Mouse (Mus musculus): ENCODE measurements around the gene Elfn2. TPM values are rescaled to one million over a fixed set of nuclear protein-coding genes. Genes with fewer than 3 reads are reported as not detected.

Gene Elfn2
- polyA plus RNA-seq, 1 experiment: 0.07 TPM

- H3K27me3 ChIP-seq (ENCODE audit: control insufficient read depth, insufficient read depth, insufficient read length): peaks cover 72% of the 10 kb centered on the region
- no peaks in the 10 kb centered on the region for H3K36me3 ChIP-seq (ENCODE audit: control insufficient read depth, insufficient read depth)
- TF ChIP-seq E2F4 (IDR thresholded peaks at IDR 0.05; ENCODE audit: insufficient read depth) (no peak), CEBPB (IDR thresholded peaks at IDR 0.05; ENCODE audit: insufficient read depth, poor library complexity, severe bottlenecking) (no peak), REST (IDR thresholded peaks at IDR 0.05; ENCODE audit: insufficient read depth, insufficient read length) (no peak), POLR2AphosphoS2 (IDR thresholded peaks at IDR 0.05; ENCODE audit: insufficient read length, low read depth) (no peak), MYOG (IDR thresholded peaks at IDR 0.05; ENCODE audit: control insufficient read depth in 1 of 3, insufficient read depth in 1 of 3, insufficient read length in 2 of 3, low read depth in 2 of 3) (no peak), MAX (IDR thresholded peaks at IDR 0.05; ENCODE audit: low read depth) (no peak), MYOD1 (IDR thresholded peaks at IDR 0.05; ENCODE audit: control insufficient read depth in 1 of 3, insufficient read length in 2 of 3, low read depth in 2 of 3) (no peak), USF1 (IDR thresholded peaks at IDR 0.05; ENCODE audit: low read depth) (no peak), POLR2A (IDR thresholded peaks at IDR 0.05; ENCODE audit: insufficient read length, low read depth) (no peak), TCF3 (IDR thresholded peaks at IDR 0.05; ENCODE audit: insufficient read length, low read depth) (no peak), TCF12 (IDR thresholded peaks at IDR 0.05; ENCODE audit: insufficient read depth, poor library complexity, severe bottlenecking) (no peak), SRF (IDR thresholded peaks at IDR 0.05; ENCODE audit: control insufficient read depth, insufficient read length, low read depth) (no peak)
Measured at GRCm38 (mm10) chr15:78700420-78700819, 18.2 kb downstream of the Elfn2 start.

GRCm38 (mm10) chr15:78699513-78699912, 19.1 kb downstream of the Elfn2 start:
- Histone ChIP-seq H3K4me2 (ENCODE audit: low read depth) (no peak overlapping the region), H3K36me3 (ENCODE audit: control insufficient read depth, insufficient read depth) (no peaks in the 10 kb centered on the region), H3K27me3 (ENCODE audit: control insufficient read depth, insufficient read depth, insufficient read length) (peaks cover 81% of the 10 kb centered on the region), H3ac (ENCODE audit: control insufficient read depth, insufficient read length) (no peak overlapping the region), H3K79me2 (ENCODE audit: control insufficient read depth, insufficient read depth) (no peaks in the 10 kb centered on the region), H3K4me3 (no peak overlapping the region)
- no peak for TF ChIP-seq POLR2AphosphoS2 (IDR thresholded peaks at IDR 0.05; ENCODE audit: insufficient read length, low read depth)
- TF ChIP-seq MYOD1 (IDR thresholded peaks at IDR 0.05; ENCODE audit: control insufficient read depth in 1 of 3, insufficient read length in 2 of 3, low read depth in 2 of 3): no peak
- TF ChIP-seq TCF12 (IDR thresholded peaks at IDR 0.05; ENCODE audit: insufficient read depth, poor library complexity, severe bottlenecking): no peak
- TF ChIP-seq MYOG (IDR thresholded peaks at IDR 0.05; ENCODE audit: control insufficient read depth in 1 of 3, insufficient read depth in 1 of 3, insufficient read length in 2 of 3, low read depth in 2 of 3): no peak
- TF ChIP-seq SRF (IDR thresholded peaks at IDR 0.05; ENCODE audit: control insufficient read depth, insufficient read length, low read depth): no peak
- TF ChIP-seq TCF3 (IDR thresholded peaks at IDR 0.05; ENCODE audit: insufficient read length, low read depth): no peak
- TF ChIP-seq CEBPB (IDR thresholded peaks at IDR 0.05; ENCODE audit: insufficient read depth, poor library complexity, severe bottlenecking): no peak
- no peak for TF ChIP-seq REST (IDR thresholded peaks at IDR 0.05; ENCODE audit: insufficient read depth, insufficient read length)
- TF ChIP-seq POLR2A (IDR thresholded peaks at IDR 0.05; ENCODE audit: insufficient read length, low read depth): no peak

More at GRCm38 (mm10) chr15:78700420-78700819, 18.2 kb downstream of the Elfn2 start:
- H3ac ChIP-seq (ENCODE audit: control insufficient read depth, insufficient read length): no peak overlapping the region
- H3K4me2 ChIP-seq (ENCODE audit: low read depth): no peak overlapping the region
- no peaks in the 10 kb centered on the region for H3K79me2 ChIP-seq (ENCODE audit: control insufficient read depth, insufficient read depth)
- no peak overlapping the region for H3K4me3 ChIP-seq

GRCm38 (mm10) chr15:78698491-78699135, 20.0 kb downstream of the Elfn2 start:
- TF ChIP-seq POLR2A (IDR thresholded peaks at IDR 0.05; ENCODE audit: insufficient read length, low read depth) (no peak), MAX (IDR thresholded peaks at IDR 0.05; ENCODE audit: low read depth) (no peak), MYOG (IDR thresholded peaks at IDR 0.05; ENCODE audit: control insufficient read depth in 1 of 3, insufficient read depth in 1 of 3, insufficient read length in 2 of 3, low read depth in 2 of 3) (no peak), SRF (IDR thresholded peaks at IDR 0.05; ENCODE audit: control insufficient read depth, insufficient read length, low read depth) (no peak), TCF3 (IDR thresholded peaks at IDR 0.05; ENCODE audit: insufficient read length, low read depth) (no peak), REST (IDR thresholded peaks at IDR 0.05; ENCODE audit: insufficient read depth, insufficient read length) (no peak), TCF12 (IDR thresholded peaks at IDR 0.05; ENCODE audit: insufficient read depth, poor library complexity, severe bottlenecking) (no peak), MYOD1 (IDR thresholded peaks at IDR 0.05; ENCODE audit: control insufficient read depth in 1 of 3, insufficient read length in 2 of 3, low read depth in 2 of 3) (no peak), CEBPB (IDR thresholded peaks at IDR 0.05; ENCODE audit: insufficient read depth, poor library complexity, severe bottlenecking) (no peak), USF1 (IDR thresholded peaks at IDR 0.05; ENCODE audit: low read depth) (no peak), POLR2AphosphoS2 (IDR thresholded peaks at IDR 0.05; ENCODE audit: insufficient read length, low read depth) (no peak), E2F4 (IDR thresholded peaks at IDR 0.05; ENCODE audit: insufficient read depth) (no peak)
- Histone ChIP-seq H3K4me3 (no peak overlapping the region), H3K79me2 (ENCODE audit: control insufficient read depth, insufficient read depth) (no peaks in the 10 kb centered on the region), H3K27me3 (ENCODE audit: control insufficient read depth, insufficient read depth, insufficient read length) (peaks cover 89% of the 10 kb centered on the region), H3K4me2 (ENCODE audit: low read depth) (no peak overlapping the region), H3K36me3 (ENCODE audit: control insufficient read depth, insufficient read depth) (no peaks in the 10 kb centered on the region), H3ac (ENCODE audit: control insufficient read depth, insufficient read length) (no peak overlapping the region)

- H3K36me3 ChIP-seq (ENCODE audit: control insufficient read depth, insufficient read depth): no peaks in the 10 kb centered on the region
- H3K4me2 ChIP-seq (ENCODE audit: low read depth): no peak overlapping the region
- TF ChIP-seq MYOG (IDR thresholded peaks at IDR 0.05; ENCODE audit: control insufficient read depth in 1 of 3, insufficient read depth in 1 of 3, insufficient read length in 2 of 3, low read depth in 2 of 3) (no peak), REST (IDR thresholded peaks at IDR 0.05; ENCODE audit: insufficient read depth, insufficient read length) (no peak), SRF (IDR thresholded peaks at IDR 0.05; ENCODE audit: control insufficient read depth, insufficient read length, low read depth) (no peak), E2F4 (IDR thresholded peaks at IDR 0.05; ENCODE audit: insufficient read depth) (no peak), POLR2AphosphoS2 (IDR thresholded peaks at IDR 0.05; ENCODE audit: insufficient read length, low read depth) (no peak), TCF12 (IDR thresholded peaks at IDR 0.05; ENCODE audit: insufficient read depth, poor library complexity, severe bottlenecking) (no peak), MYOD1 (IDR thresholded peaks at IDR 0.05; ENCODE audit: control insufficient read depth in 1 of 3, insufficient read length in 2 of 3, low read depth in 2 of 3) (no peak), POLR2A (IDR thresholded peaks at IDR 0.05; ENCODE audit: insufficient read length, low read depth) (no peak), TCF3 (IDR thresholded peaks at IDR 0.05; ENCODE audit: insufficient read length, low read depth) (no peak), MAX (IDR thresholded peaks at IDR 0.05; ENCODE audit: low read depth) (no peak), USF1 (IDR thresholded peaks at IDR 0.05; ENCODE audit: low read depth) (no peak)
- H3K27me3 ChIP-seq (ENCODE audit: control insufficient read depth, insufficient read depth, insufficient read length): peaks cover 89% of the 10 kb centered on the region
- no peak overlapping the region for H3K4me3 ChIP-seq
- H3ac ChIP-seq (ENCODE audit: control insufficient read depth, insufficient read length): no peak overlapping the region
- H3K79me2 ChIP-seq (ENCODE audit: control insufficient read depth, insufficient read depth): no peaks in the 10 kb centered on the region
Measured at GRCm38 (mm10) chr15:78698084-78698483, 20.5 kb downstream of the Elfn2 start.
